Mouse (Mus musculus) thymus, postnatal 4 days (tissue): ENCODE measurements around the gene Lpin3.

Source experiments
- DNase-seq: peaks from one replicate; pipeline ENCODE4 v3.0.0; 2021

The Lpin3 gene

GRCm38 (mm10) chr2:160880453-160881195, at the start of gene Lpin3:
TSS of gene Lpin3 (plus strand) at chr2:160880670.
- DNase-seq, result no peak

DNA sequence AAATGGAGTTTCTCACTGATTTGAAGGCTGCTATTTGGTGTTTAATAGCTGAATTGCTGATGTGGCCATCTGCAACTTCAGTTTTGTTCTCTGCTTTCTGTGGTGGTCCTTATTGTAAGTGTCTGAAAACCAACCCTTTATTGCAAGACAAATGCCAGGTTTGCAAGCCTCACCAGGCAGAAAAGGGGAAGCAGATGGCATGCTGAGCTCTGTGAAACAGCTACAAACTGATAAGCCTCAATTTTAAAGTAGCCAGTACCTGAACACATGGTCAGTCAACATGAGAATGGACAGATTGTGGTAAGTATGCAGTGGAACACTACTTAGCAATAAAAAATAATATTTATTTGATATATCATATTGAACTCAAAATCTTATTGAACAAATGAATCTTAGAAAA, 39.6 kb upstream of the Lpin3 start:
- DNase-seq, result no peak

GRCm38 (mm10) chr2:160847664-160848063, 32.8 kb upstream of the Lpin3 start:
- DNase-seq, result no peak

DNA sequence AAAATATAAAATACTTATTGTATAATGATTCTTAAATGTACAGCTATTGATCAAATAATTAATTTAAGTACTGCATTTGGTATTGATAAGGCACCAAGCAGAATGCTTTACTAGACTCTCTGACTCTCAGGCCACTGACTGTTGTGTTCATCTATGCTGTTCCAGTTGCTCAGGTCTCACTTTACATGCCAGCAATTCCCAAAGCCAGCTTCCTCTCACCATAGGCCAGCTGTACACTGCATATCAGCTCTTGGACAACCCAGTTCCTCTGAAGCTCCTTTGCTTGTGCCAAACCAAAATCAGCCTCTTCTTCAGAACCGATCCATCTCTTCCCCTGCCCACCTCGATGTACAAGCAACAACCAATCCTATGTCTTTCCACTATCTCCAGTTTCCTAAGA, 32.3 kb upstream of the Lpin3 start:
- DNase-seq, result no peak

DNA sequence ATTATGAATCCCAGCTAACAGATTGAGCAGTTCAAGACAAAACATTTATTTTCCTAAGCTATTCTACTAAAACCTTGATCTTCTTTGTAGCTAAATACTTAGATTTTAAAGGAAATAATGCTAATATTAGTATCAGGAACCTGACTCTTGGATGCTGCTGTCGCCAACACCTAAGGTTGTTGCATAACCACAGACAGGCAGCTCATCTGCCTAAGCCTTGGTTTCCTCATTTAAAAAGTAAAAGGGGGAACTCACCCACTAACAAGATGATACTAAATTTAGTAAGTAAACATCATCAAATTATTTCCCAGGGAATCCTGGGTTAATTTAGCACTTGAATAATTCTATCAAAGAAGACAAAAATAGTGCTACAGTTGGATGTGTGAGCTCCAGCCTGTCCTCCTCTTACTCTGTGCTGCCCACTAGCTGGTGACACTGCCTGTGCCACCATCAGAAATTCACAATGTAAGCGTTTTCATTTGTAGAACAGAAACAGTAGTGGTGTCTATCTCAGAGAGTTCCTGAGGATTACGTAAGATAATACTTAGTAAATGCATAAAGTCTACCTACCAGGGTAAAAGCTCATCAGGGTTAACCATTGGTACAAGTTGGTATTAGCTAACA, 30.7 kb upstream of the Lpin3 start:
- no peak for DNase-seq

DNA sequence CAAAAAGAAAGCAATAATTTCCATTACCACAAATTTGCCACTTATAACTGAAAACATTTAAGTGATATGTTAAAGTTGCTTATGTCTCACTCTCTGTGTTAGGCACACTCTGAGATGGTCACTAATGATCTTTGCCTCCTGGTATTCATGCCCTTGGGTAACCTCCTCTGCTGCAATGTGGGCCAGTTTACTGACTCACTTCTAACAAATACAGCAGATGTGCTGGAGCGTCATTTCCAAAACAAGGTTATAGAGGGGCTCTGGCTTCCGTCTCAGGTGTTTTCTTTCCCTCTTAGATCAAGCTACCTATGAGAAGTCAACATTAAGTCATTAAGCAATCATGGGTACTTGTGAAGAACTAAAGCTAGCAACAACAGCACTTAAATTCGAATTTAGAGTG, 30.1 kb upstream of the Lpin3 start:
- no peak for DNase-seq

DNA sequence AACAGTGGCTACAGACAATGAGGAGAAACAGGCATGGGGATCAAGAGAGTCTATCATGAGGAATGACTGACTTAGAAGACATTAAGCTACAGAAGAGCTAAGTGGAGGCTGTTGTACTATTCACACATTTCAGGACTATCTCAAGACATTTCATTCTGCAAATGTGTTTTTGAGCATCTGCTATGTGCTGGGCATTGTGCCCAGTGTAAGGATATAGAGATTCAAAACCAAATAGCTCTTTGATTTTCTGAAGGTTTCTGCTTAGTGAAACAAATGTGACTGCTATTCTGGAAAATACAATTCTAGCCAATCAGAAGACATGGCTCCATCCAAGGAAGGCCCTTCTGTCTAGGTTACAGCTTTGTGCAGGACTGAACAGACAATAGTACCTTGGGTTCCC, 25.8 kb upstream of the Lpin3 start:
- no peak for DNase-seq

DNA sequence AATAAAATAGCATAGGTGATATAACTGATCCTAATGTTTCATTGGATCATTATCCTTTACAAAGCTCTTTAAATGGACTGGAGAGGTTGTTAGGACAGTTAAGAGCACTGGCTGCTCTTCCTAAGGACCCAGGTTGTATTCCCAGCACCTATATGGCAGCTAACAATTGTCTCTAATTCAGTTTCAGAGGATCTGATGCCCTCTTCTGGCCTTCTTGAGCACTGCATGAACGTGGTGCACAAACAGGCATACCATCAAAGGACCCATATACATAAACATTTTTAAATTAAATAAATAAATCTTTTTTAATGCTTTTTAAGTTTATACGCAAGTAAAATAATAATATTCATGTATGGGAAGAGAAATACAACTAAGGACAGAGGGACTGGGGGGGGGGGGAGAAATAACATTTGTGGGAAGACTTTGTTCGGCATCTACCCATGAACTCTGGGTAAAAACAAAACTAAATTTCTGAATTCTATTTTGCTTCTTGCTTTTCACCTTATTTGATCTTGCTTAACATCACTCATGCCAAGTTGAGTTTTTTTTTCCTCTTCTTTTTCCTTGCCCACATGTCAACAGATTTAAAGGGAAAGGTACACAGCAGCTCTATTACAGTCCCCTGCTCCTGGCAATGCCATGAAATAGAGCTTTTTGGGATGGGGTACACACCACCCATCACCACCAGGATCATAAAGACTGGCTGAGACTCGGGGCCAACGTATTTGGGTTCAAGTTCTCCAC, 23.9 kb upstream of the Lpin3 start:
- peak; percentile 24 for DNase-seq

- no peak for DNase-seq
Observed at GRCm38 (mm10) chr2:160860363-160860762, 20.1 kb upstream of the Lpin3 start.

- no peak for DNase-seq
Observed at GRCm38 (mm10) chr2:160864112-160864511, 16.4 kb upstream of the Lpin3 start.

- DNase-seq, result no peak
Observed at GRCm38 (mm10) chr2:160865266-160865665, 15.2 kb upstream of the Lpin3 start.

DNA sequence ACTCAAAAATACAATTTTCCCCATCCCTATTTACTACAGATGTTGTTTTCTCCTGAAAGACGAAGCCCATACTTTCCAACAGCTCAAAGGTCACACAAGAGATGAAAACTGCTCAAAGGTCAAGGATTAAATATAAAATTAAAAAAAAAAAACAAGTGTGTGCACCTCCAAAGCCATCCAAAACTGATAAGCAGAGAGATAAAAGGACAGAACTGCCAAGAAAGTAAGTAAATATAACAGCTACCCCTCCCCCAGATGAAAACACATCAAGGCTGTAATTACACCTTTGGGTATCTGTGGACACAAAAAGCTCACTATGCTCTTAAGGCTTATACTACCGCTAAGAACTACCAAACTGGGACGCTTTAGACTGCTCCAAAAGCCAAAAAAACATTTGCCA, 11.0 kb upstream of the Lpin3 start:
- DNase-seq, result no peak

- DNase-seq, result no peak
Observed at GRCm38 (mm10) chr2:160871310-160871709, 9.2 kb upstream of the Lpin3 start.

GRCm38 (mm10) chr2:160872395-160872794, 8.1 kb upstream of the Lpin3 start:
- DNase-seq, result peak; percentile 90

DNA sequence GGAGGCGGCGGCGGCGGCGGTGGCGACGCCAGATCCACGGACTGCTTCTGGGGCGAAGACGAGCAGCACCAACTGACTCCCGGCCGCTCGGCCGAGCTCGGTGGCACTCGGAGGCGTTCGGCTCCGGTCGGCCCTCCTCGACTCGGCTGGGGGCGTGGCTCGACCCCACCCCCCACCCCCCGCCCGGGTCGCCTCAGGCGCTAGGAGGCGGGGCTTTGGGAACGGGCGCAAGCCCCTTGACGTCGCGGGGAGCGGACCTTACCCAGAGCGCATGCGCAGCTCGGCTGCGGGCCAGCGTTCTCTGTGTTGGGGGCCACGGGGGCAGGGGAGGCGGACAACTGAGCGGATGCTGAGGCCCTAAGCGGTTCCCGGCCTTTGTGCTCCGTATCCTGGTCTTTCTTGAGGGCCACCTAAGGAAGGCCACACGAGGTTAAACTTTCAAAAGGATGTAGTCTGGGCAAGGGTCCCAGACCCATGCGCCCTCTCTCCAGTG, 7.5 kb upstream of the Lpin3 start, which contains the start of gene Zhx3:
TSS of gene Zhx3 (minus strand) at position 109 of the 493 bp plus-strand sequence.
- peak; percentile 97 for DNase-seq

GRCm38 (mm10) chr2:160874231-160874877, 6.1 kb upstream of the Lpin3 start:
- no peak for DNase-seq

DNA sequence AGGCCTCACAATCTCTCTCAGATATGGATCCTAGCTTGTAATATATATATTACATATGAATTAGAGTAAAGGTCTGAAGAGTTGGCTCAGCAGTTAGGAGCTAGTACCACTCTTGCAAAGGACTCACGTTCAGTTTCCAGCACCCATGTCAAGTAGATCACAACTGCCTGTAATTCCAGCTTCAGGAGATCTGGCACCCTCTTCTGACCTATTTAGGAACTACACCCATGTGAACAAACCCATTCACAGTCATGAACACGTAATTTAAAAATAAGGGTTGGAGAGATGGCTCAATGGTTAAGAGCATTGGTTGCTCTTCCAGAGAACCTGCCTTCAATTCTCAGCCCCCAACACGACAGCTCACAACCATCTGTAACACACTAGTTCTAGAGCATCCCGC, 4.4 kb upstream of the Lpin3 start:
- no peak for DNase-seq

DNA sequence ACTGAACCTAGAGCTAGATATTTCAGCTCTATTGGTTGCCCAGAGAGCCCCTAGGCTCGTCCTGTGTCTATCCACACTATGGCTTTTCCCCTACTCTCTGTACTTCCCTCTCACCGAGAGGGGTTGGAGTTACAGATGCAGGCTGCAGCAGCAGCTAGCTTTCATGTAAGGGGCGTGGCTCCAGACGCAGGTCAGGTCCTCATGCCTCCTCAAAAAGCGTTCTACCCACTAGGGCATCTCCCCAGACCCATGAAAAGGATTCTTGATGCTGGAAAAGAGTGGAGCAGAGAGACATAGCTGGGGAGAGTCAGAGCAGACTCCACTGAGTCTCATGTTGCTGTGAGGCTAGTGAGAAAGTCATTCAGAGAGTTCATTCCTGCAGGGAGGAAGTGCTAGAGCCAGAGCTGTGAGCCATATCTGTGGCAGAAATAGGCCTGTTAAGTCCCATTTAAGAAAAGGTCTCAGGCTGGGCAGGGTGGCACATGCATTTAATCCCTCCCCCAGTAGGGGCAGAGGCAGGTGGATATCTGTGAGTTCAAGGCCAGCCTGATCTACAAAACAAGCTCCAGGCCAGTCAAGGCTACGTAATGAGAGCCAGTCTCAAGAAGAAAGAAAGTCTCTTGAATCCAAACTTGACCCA, 1.1 kb downstream of the Lpin3 start:
- no peak for DNase-seq

DNA sequence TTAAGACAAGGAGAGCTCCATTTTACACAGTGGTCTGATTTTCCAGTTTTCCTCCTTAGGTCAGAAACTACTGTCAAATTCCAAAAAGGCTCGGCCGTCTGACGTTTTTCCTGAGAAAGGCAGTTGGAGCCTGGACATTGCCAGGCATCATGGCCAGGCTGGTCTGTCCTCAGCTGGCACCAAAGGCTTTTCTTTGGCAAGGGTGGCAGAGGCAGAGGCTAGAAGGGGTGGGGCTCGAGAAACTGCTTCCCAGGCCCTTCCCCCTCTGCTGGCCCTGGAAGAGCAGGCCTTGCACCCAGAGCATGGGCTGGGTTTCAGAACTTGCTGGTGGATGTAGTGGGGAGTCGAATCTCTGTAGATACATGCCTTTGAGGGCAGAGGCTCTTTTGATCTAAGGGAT, 2.0 kb downstream of the Lpin3 start:
- no peak for DNase-seq

- DNase-seq, result no peak
Observed at GRCm38 (mm10) chr2:160883912-160884311, 3.4 kb downstream of the Lpin3 start.

DNA sequence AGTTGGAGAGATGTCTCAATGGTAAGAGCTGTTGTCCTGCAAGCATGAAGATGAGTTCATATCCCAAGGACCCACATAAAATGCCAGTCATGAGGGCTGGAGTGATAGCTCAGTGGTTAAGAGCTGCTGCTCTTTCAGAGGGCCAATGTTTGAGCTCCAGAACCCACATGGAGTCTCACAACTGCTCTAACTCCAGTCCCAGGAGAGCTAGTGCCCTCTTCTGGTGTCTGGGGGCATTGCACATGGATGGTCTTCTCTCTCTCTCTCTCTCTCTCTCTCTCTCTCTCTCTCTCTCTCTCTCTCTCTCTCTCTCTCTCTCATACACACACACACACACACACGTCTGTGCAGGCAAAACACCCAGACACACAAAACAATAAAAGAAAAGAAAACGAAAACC, 4.4 kb downstream of the Lpin3 start:
- DNase-seq, result peak; percentile 80

GRCm38 (mm10) chr2:160886221-160886620, 5.8 kb downstream of the Lpin3 start:
- no peak for DNase-seq

- peak; percentile 77 for DNase-seq
Observed at GRCm38 (mm10) chr2:160887284-160887683, 6.8 kb downstream of the Lpin3 start.
